Mouse (Mus musculus) ES-E14 (cell line): Measurements from ENCODE around the gene Psmg4.

ENCODE experiments used
- HCFC1 ChIP-seq: IDR thresholded peaks from 2 replicates; pipeline ENCODE4 v1.6.1; 2012; ENCODE audit warnings: low read length, inconsistent platforms, borderline replicate concordance; ENCODE audit not compliant: insufficient read depth
- MAFK ChIP-seq: IDR thresholded peaks from 2 replicates; pipeline ENCODE4 v1.6.1; 2014; ENCODE audit warnings: mild to moderate bottlenecking, low read depth, low read length, inconsistent platforms; ENCODE audit not compliant: insufficient read depth
- ZNF384 ChIP-seq: IDR thresholded peaks from 2 replicates; pipeline ENCODE4 v1.6.1; 2012; ENCODE audit warnings: low read depth, low read length, inconsistent platforms

- TF ChIP-seq HCFC1 (no peak), MAFK (no peak), ZNF384 (no peak)
Observed at GRCm38 (mm10) chr13:34222985-34223384, 60.2 kb downstream of the Psmg4 start.
